Mouse (Mus musculus) heart, postnatal 0 days (tissue): ENCODE results near the gene Ppm1l.

ENCODE experiments used
- CTCF ChIP-seq: IDR thresholded peaks from 2 replicates; pipeline ENCODE4 v1.5.1; 2016; ENCODE audit warnings: antibody characterized with exemption, control low read depth, low read depth
- EP300 ChIP-seq: IDR thresholded peaks from 2 replicates; pipeline ENCODE4 v1.6.1; 2016; ENCODE audit warnings: antibody characterized with exemption, low read depth

GRCm38 (mm10) chr3:69333819-69334218, 17.2 kb downstream of the Ppm1l start:
- TF ChIP-seq CTCF = no peak
- no peak for TF ChIP-seq EP300
